Mouse (Mus musculus) c-Kit-positive CD71-positive TER-119-positive erythroid progenitor cells, embryonic 14.5 days (primary cell): Measurements from ENCODE around the gene Olfr130.

Experiments used
- DNase-seq: peaks from one replicate; pipeline ENCODE4 v3.0.0-alpha.2; 2013; ENCODE audit warnings: low spot score

Olfr130 gene

GRCm38 (mm10) chr17:38063621-38064020 is at the start of gene Olfr130:
Gene Olfr130, plus strand, starts transcription at chr17:38063921.
- no peak for DNase-seq

- DNase-seq: no peak
Observed at GRCm38 (mm10) chr17:38016341-38016740, 47.4 kb upstream of the Olfr130 start.

GRCm38 (mm10) chr17:38026297-38026696 is 37.4 kb upstream of the Olfr130 start:
- DNase-seq: no peak

GRCm38 (mm10) chr17:38059979-38060378 is 3.7 kb upstream of the Olfr130 start, which contains the start of gene Olfr129:
Gene Olfr129, minus strand, starts transcription at chr17:38060079.
- no peak for DNase-seq

GRCm38 (mm10) chr17:38082364-38082763 is 18.6 kb downstream of the Olfr130 start:
- no peak for DNase-seq

GRCm38 (mm10) chr17:38088593-38088992 is 24.9 kb downstream of the Olfr130 start, which contains the start of gene Olfr131:
Gene Olfr131, minus strand, starts transcription at chr17:38088693.
- DNase-seq: no peak
